Mouse (Mus musculus) cerebellum, adult 2 months (tissue): ENCODE results near the gene Cmss1.

Experiments used
- CTCF ChIP-seq: fragments of 200-500 bp; IDR thresholded peaks from 2 replicates; pipeline ENCODE4 v1.5.1; 2011; ENCODE audit warnings: low read depth, mild to moderate bottlenecking, control low read depth, low read length, moderate library complexity, borderline replicate concordance; ENCODE audit not compliant: insufficient read depth
- POLR2A ChIP-seq: fragments of 200-500 bp; IDR thresholded peaks from 2 replicates; pipeline ENCODE4 v1.6.1; 2011; ENCODE audit warnings: low read length, control low read depth, borderline replicate concordance; ENCODE audit not compliant: insufficient read depth

DNA sequence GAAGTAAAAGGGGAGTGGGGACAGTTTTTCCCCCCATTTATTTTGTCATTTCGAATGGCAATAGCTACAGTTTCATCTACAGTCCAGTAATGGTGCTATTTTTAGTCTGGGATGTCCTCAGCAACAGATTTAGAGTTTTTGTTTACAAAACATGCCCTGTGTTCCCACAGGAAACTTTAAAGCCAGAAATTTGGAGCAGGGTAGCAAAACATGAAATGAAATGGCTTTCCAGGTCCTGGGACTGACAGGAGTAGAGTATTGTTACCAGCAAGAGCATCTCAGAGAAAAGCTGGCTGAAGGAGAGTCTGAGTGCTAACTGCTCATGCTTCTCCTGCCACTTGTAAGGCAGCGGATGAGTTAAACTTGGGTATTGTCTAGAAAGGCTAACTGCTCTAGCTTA lies 276.6 kb downstream of the Cmss1 start:
- TF ChIP-seq CTCF: no peak
- TF ChIP-seq POLR2A: no peak
